Mouse (Mus musculus) v-Abl transformed pro-B cells (cell line): ENCODE measurements around the gene Cyp26c1.

ENCODE experiments used
- in situ Hi-C, 2 experiments: fragments of 400-800 bp; cut with MboI; formaldehyde crosslinking; loops; one replicate each; pipeline ENCODE4 v1.15.1; 2025; ENCODE audit not compliant: unreplicated experiment in 2 of 2

Cyp26c1 gene

GRCm38 (mm10) chr19:37685281-37685680 lies at the start of gene Cyp26c1:
Gene Cyp26c1, plus strand, starts transcription at chr19:37685581.
- in situ Hi-C loops: no loop called here

GRCm38 (mm10) chr19:37647994-37648393 lies 37.4 kb upstream of the Cyp26c1 start:
- in situ Hi-C loops: no loop called here

GRCm38 (mm10) chr19:37650526-37650925 lies 34.9 kb upstream of the Cyp26c1 start:
- in situ Hi-C loops: no loop called here

- in situ Hi-C loops: no loop called here
Measured at GRCm38 (mm10) chr19:37654012-37654411, 31.4 kb upstream of the Cyp26c1 start.

- in situ Hi-C loops: no loop called here
Measured at GRCm38 (mm10) chr19:37656441-37656840, 28.9 kb upstream of the Cyp26c1 start.

- in situ Hi-C loops: no loop called here
Measured at GRCm38 (mm10) chr19:37665256-37665655, 20.1 kb upstream of the Cyp26c1 start.

- in situ Hi-C loops: no loop called here
Measured at GRCm38 (mm10) chr19:37667855-37668594, 17.4 kb upstream of the Cyp26c1 start.

- in situ Hi-C loops: no loop called here
Measured at GRCm38 (mm10) chr19:37668657-37669056, 16.7 kb upstream of the Cyp26c1 start.

- in situ Hi-C loops: no loop called here
Measured at GRCm38 (mm10) chr19:37669486-37669885, 15.9 kb upstream of the Cyp26c1 start.

GRCm38 (mm10) chr19:37673393-37673792 lies 12.0 kb upstream of the Cyp26c1 start:
- in situ Hi-C loops: no loop called here

- in situ Hi-C loops: no loop called here
Measured at GRCm38 (mm10) chr19:37686347-37686746, 966 bp downstream of the Cyp26c1 start.

GRCm38 (mm10) chr19:37686941-37687850 lies 1.8 kb downstream of the Cyp26c1 start:
- in situ Hi-C loops: no loop called here

- in situ Hi-C loops: no loop called here
Measured at GRCm38 (mm10) chr19:37689478-37689877, 4.1 kb downstream of the Cyp26c1 start.

- in situ Hi-C loops: no loop called here
Measured at GRCm38 (mm10) chr19:37690716-37691115, 5.3 kb downstream of the Cyp26c1 start.

- in situ Hi-C loops: no loop called here
Measured at GRCm38 (mm10) chr19:37692879-37693278, 7.5 kb downstream of the Cyp26c1 start.

GRCm38 (mm10) chr19:37695146-37695545 lies 9.8 kb downstream of the Cyp26c1 start:
- in situ Hi-C loops: loop anchor here in 1 of 2 experiments (5.0 kb wide), 1 partner anchor 352 kb away; no protein-coding TSS in a partner anchor

GRCm38 (mm10) chr19:37695762-37696602 lies 10.6 kb downstream of the Cyp26c1 start:
- in situ Hi-C loops: loop anchor here in 1 of 2 experiments (5.0 kb wide), 1 partner anchor 351 kb away; no protein-coding TSS in a partner anchor

- in situ Hi-C loops: loop anchor here in 1 of 2 experiments (5.0 kb wide), 1 partner anchor 351 kb away; no protein-coding TSS in a partner anchor
Measured at GRCm38 (mm10) chr19:37696603-37697334, 11.4 kb downstream of the Cyp26c1 start.

- in situ Hi-C loops: loop anchor here in 1 of 2 experiments (5.0 kb wide), 1 partner anchor 350 kb away; no protein-coding TSS in a partner anchor
Measured at GRCm38 (mm10) chr19:37697335-37697636, 11.9 kb downstream of the Cyp26c1 start.
